Mouse (Mus musculus): ENCODE results near the gene Jade2.

The Jade2 gene

DNA sequence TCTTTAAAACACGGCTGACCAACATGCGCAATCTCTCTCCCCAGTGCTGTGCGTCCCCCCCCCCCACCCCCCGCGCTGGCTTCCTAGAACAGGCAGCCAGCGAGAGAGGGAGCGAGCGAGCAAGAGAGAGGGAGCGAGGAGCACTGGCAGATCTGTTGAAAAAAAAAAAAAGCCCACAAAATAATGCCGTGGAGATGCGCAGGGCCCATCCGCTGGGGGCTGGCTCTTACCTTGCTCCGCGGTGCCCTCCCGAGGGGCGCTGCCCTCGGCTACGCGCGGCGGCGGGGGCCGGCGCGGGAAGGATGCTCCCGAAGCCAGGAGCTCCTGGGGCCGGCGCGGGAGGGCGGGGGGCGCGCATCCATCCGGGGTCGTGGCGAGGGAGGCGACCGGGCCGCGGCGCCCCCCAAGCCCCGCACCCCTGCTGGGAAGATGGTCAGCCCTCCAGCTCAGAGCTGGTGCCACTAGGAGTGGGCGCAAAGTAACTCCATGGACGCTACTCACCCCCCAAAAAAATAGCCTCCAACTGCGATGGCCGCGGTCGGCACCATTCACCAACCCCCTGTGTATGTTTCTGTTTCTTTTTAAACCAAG lies at the start of gene Jade2:
Gene Jade2 (minus strand): TSS at position 573 of the 591 bp plus-strand sequence.
- peak; percentile 82 for DNase-seq (ENCODE audit: low spot score)

DNA sequence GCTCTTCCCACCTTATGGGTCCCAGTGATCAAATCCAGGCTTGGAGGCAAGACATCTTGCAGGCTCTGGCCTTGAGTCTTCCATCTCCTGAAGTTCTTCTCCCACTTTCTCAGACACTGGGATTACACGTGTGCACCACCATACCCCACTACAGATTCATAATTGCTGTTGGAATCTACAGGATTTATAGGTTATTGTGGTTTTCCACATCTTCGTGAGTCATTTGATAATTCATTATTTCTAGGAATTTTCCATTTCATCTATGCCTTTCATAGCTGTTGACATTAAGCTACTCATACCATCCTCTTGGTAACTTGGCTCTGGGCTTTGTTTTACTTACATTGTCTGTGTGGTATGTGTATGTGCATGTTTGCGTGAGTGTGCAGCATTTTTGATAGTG lies 46.8 kb upstream of the Jade2 start:
- no peak for DNase-seq (ENCODE audit: low spot score)

DNA sequence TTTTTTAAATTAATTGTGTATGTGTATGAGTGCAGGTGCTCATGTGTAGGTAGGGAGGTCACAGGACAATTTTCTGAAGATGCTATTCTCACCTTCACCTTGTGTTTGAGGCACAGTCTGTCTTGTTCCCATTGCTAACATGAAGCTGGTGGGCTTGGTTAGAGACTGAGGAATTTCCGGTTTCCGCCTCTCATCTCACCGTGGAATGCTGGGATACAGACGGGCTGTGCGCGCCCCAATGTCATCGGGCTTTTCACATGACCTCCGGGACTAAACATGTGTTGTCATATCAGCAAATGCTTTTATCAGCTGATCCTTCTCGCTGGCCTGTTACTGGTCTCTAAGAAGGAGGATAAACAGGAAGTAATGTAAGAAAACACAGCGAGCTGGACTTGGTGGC lies 42.2 kb upstream of the Jade2 start:
- no peak for DNase-seq (ENCODE audit: low spot score)

DNA sequence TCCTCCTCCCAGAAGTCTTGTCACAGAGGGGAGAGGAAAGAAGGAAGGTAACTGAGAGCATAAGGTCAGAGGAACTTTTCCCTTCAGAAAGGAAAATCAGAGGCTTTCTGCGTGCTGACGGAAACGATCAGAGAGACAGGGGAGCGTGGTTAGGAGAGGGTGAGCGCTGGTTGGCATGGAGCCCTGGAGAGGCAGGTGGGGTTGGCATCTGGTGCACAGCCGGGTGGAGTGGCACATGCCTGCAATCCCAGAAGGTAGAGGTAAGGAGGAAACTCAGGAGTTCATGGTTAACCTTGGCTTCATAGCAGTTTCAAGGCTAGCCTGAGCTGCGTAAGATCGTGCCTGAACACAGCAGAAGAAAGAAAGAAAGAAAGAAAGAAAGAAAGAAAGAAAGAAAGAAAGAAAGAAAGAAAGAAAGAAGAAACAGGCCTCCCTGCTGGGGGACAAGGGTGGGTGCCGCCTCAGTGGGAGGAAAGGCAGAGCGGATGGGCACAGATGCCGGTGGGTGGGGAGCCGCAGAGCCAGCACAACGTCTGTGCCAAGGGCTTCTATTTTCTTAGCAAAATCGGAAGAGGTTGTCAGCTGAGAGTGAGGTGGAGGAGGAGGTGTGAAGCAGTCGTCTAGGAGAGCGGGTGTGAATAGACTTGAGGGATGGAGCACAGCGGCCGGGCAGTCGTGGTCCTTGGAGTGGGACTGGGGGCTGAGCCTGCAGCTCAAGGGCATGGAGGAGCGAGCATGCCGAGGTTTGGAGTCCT lies 41.0 kb upstream of the Jade2 start:
- DNase-seq (ENCODE audit: low spot score): no peak

DNA sequence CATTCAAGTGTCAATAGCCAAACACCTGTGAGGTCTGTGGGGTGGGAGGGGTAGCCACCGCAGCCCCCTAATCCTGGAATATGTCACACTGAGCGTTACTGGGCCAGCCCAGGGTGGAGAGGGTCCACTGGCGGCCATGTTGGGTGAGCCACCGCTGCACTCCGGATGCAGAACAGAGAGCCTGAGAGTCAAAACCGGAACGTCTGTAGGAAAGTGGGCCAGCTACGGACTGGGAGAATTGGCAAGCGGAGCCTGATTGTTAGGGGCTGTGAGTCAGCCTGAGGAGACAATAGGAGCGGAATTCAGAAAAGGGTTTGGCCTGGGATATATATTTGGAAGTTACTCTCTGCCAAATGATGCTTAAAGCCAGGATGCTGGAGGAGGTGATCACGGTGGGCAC lies 39.9 kb upstream of the Jade2 start:
- no peak for DNase-seq (ENCODE audit: low spot score)

DNA sequence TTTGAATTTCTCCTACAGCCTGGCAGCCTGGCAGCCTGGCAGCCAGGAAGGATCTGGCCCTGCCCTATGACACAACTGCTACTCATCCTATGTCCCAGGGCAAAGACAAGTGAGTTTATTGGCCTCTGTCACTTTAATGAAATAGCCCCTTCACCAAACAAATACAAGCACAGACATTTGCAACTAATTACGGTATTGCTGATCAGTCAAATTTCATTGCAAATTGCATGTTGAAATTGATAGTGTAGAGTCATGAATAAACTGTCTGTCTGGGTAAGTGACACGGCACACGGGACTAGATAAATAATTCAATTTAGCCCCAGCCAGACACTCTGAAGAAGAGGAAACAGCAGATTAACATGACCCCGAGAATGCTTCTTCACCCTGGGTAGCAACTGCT lies 38.6 kb upstream of the Jade2 start:
- no peak for DNase-seq (ENCODE audit: low spot score)

DNA sequence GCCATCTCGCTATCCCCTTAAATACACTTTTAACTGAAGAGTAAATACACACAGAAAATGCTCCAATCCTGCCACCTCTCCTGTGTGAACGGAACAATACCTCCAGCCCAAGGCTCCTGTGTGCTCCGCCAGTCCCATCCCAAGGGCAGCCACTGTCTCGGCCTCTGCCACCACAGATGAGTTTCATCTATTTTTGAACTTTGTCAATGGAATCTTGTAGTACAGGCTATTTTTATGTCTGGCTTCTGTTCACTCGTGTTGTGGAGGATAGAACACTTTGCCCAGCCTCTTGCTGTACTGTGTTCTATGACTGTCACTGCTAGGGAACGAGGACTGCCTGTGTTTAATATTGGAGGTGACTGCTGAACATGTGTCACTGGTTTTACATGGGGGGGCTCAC lies 28.2 kb upstream of the Jade2 start:
- no peak for DNase-seq (ENCODE audit: low spot score)

DNA sequence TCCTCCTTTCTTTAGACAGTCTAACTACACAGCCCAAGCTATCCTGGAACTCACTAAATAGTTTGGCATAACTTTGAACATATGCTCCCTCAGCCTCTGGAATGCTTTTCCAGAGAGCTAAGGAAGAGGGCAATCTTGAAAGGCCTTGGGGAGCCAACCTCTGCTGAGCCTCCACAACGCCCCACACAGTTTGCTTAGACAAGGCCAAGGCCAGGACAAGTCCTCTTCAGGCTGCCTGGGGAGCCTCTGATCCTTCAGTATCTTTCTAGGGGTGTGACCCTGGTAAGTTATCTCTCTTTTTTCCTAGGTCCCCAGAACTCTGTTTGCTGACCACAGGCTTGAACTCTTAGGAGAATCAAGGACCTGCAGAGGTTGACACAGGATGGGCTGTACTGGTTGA lies 26.6 kb upstream of the Jade2 start:
- no peak for DNase-seq (ENCODE audit: low spot score)

DNA sequence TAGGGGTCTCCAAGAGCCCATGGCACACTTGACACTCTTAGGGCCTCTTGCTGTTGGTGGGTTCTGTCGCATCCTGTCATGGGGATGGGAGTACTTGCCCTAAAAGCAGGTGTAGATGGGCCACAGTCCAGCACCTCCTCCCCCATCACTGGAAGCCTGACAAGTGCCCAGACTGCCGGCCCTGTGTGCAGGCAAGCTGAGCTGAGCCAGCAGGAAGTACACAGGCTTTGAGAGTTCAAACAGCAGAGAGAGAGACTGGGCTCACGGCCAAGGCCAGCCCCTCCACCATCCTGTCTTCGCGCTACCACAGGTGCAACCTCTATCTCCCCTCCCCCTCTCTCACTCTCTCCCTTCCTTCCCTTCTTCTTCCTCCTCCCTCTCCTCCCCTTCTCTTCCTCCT lies 26.2 kb upstream of the Jade2 start:
- no peak for DNase-seq (ENCODE audit: low spot score)

DNA sequence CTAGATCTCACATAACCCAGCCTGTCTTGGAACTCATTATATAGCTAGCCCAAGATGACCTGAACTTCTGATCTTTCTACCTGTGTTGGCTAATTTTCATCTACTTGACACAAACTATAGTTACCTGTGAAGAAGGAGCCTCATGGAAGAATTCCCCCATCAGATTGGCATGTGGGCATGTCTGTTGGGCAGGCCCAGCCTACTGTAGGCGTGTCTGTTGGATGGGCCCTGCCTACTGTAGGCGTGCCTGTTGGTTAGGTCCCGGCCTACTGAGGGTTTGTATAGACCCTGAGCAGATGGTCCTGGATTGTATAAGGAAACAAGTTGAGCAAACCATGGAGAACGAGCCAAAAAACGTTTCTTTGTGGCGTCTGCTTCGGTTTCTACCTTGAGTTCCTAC lies 24.3 kb upstream of the Jade2 start:
- DNase-seq (ENCODE audit: low spot score): no peak

DNA sequence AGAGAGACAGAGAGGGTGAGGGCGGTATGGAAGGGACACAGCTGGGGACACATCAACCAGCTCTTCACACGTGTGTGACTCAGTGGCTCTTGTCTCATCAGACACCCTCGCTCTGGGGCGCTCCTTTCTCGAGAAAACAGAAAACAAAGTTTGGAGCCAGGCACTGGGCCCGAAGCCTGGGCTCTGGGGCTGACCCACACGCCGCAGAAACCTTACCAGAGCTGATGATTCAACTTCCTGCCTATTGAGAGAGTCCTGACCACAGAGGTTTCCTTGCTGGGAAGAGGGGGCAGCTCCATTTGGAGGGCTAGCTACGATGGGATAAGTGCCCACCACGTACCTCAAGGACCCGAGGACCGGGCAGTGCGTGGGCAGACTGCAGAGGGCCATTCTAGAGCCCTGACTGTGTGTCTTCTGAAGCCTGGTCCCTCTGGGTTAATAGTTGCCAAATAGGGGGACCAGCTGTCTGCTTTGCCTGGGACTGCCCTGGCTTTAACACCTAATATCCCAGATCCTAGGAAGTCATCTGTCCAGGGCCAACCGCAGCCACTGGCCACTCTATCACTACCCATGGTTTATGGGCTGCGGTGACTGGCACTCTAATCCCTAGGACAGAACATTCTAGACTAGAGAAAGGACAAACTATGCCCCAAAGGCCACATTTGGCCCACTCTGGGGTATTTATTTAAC lies 23.7 kb upstream of the Jade2 start:
- peak; percentile 60 for DNase-seq (ENCODE audit: low spot score)

DNA sequence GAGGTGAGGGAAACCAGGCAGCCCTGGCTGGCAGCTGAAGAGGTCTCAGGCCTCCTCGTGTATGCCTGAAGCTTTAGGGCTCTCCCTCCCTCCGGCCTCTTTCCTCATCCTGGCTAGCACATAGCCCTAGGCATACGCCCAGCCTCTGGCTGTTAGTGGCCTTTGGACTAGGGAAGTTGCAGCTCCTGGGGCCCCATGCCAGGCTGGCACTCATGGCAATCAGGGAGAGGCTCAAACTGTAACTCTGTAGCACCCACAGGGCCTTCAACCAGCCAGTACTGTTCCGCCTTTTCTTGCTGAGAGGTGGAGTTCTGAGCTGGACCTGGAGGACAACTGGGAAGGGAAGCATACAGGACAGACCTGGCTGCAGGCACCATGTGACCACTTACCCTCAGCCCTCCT lies 19.5 kb upstream of the Jade2 start:
- peak; percentile 98 for DNase-seq (ENCODE audit: low spot score)

DNA sequence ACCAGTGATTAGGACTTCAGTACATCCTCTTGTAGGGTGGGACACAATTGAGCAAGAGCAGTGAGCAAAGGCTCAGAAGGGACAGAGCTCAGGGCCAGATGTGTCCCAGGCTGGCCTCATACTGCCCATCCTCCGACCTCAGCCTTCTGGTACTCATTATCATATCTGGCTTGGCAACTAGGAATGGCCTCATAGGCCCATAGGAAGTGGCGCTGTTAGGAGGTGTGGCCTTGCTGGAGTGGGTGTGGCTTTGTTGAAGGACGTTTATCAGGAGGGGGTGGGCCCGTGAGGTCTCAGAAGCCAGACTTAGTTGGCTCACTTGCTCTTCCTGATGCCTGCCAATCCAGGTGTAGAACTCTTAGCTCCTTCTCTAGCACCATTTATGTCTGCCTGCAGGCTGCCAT lies 18.3 kb upstream of the Jade2 start:
- DNase-seq (ENCODE audit: low spot score): peak; percentile 60

DNA sequence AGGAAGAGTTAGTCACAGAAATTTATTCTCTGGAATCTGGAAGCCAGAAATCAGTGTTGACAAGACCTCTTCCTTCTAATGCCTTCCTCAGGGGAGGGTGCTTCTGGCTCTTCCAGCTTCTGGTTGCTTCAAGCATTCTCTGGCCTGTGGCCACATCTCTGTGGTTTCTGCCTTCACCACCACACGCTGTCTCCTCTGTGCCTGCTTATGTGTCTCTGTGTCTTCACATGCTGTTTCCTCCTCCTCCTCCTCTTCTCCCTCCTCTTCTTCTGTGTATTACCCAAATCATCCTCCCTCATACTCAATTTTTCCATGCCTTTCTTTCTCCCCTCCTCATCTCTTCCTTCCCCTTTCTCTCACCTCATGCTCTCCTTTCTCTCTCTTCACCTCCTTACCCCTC lies 17.6 kb upstream of the Jade2 start:
- DNase-seq (ENCODE audit: low spot score): peak; percentile 87

DNA sequence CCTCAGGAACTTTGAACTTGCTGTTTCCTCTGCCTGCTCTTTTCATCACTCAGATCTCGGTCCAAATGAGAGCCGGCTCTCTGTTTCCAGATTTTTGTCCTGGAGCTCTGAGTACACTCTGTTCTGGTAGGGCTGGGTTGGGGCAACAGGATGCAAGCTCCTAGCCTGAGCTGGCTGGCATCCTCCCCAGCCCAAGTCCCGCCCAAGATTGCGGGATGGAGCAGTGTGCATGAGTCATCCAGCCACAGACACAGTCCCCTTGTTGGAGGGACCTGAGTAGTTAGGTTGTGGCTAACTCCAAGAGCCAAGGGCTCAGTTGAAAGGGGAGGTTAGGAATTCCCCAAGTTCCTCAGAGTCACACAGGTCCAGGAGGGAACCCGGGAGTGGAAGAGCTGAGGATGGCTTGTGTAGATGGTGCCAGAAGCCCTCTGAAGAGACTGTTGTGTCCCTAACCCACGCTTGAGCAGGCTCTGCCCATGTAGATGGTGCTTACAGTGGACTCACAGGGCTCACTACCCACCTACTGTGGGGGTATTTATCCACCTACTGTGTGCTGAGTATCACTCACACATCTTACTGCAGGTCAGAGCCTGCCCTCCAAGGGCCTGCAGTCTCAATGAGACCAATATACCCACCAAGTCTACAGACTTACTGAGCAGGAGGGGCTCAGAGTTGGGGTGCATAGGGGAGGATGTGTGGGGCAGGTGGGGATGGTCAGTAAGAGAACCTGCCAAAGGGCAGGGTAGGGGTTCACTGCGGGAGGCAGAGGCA lies 17.0 kb upstream of the Jade2 start:
- peak; percentile 91 for DNase-seq (ENCODE audit: low spot score)

DNA sequence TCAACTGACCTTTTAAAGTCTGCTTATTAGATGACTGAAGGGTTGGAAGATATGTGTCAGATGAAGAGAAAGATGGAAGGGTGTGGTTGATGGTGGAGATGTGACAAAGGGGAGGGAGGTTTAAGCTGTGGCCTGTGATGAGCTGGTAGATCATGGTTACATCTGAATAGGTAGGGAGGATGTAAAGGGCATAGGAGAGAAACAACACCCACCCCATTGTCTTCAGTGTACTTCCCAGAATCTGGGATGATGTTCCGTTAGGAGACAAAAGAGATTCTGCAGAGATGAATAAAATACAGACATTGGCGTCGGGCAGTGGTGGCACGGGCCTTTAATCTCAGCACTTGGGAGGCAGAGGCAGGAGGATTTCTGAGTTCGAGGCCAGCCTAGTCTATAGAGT lies 15.7 kb upstream of the Jade2 start:
- no peak for DNase-seq (ENCODE audit: low spot score)

DNA sequence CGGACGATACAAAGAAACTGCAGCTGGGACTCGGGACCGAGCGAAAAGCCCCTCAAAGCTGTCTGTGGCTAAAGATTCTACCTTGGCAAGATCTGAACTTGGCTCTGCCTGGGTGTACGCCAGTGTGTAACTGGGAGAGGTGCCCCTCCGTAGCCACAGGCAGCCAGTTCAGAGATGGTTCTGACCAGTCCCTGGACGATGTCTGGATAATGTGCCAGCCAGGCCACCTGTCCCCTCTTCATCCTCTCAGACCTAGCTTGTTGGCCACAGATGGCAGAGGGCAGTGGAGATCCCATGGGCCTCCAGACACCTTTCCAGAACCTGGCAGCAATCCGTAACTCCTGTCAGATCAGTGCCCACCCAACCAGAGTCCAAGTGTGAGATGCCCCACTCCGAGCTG lies 9.8 kb upstream of the Jade2 start:
- no peak for DNase-seq (ENCODE audit: low spot score)

DNA sequence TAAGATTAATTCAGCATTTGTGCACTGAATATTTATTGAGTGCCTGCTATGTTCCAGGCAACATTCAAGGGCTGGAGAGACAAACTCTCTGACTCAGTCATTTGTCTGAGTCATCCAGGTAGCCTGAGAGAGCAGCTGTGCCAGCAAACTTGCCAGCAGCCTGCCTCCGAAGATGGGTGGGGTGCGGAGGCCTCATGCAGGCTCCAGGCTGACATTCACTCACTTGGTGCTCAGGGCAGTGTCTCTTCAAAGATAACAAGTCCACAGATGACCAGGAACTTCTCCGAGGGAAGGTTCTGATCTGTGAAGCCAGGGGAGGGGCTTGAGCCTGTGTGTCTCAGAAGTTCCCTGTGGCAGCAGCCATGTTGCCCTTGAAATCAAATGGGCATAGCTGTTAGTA lies 8.6 kb upstream of the Jade2 start:
- no peak for DNase-seq (ENCODE audit: low spot score)

DNA sequence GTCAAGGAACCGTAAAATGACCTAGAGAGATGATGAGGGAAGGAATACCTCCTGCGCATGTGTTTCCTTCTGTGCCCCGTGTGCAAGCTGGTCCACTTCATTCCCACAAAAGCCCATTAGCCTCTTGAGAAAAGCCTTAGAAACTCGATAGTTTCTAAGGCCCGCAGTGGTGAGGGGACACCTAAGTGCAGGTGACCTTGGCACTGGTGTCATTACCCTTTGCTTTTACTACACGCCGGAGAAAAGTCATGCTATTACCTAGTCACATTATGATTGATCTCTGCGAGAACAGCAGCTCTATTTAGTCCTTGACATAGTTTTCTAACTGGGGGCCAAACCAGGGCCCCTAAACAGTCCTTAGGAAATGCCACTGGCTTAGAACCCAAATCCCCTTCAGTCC lies 3.2 kb upstream of the Jade2 start:
- no peak for DNase-seq (ENCODE audit: low spot score)

DNA sequence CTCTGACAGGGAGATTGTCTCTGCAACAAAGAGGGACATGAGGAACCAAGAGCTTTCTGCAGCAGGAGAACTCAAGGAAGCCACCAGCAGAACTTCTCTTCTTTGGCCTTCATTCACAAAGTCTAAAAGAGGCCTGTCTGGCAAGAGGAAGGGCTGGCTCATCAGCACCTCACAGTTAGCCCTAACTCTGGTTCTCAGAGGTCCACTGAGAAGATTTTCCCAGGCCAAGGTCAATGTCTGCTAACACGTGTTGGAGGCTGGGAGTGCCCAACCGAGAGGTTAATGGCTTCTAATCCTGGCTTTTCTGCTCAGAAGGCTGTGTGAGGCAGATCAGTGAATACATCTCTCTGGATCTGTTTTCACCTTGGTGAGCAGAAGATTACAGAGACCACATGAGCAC lies 2.1 kb upstream of the Jade2 start:
- DNase-seq (ENCODE audit: low spot score): no peak

DNA sequence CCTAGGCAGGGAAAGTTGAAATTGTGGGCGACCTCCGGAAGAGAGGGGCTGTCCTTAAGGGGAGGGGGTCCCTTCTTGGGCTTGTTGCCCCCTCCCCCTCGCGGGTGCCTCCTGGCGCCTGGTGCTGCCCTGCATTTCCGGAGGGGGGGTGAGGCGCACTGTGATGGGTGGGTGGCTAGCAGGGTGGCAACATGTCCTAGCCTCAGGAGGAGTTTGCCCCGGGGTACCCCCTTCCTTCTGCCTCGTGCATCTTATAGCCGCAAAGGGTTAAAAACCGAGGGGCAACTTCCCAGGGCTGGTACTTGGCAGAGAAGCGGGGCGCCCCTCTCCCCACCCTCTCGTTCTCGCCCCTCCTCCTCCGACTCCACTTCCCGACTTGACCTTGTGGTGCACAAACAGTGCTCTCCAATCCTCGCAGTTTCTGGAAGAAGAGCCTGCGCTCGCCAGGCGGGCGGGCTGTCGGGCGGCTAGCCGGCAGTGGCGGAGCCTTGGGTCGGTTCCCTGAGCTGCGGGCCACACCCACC lies 1.1 kb upstream of the Jade2 start:
- no peak for DNase-seq (ENCODE audit: low spot score)

DNA sequence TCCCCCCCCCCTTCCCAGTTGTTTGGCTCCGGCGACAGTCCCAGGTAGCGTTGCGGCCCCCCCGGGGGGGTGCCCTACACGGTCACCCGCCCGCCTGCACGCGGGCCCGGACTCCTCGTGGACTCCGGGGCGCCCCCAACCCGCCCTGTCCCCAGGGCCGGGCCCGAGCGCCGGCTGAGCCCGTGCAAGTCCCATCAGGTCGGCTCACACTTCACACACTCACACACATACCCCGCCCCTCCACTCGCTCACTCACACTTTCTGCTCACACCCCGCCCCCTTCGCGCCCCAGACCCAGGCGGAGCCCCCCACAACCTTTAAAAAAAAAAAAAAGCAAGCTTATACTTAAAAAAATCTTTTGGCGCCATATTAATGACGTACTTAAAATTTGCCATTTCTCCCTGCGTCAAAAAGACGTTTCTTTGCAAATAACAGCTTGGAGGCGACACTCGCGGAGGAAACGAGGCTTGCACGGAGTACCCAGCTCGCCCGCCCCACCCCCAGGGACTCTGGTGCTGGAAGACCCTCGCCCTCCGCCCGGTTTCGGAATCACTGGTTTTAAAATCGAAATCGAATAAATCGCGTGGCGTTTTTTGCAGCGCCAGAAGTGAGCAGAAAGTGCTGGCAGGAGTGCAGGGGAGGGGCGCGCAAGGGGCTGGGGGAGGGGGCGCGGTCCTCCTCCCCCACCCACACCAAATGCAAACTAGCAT lies 520 bp upstream of the Jade2 start:
- DNase-seq (ENCODE audit: low spot score): peak; percentile 77

Measured in adipocyte (in vitro differentiated cells).